Mouse (Mus musculus) testis, adult 2 months (tissue): ENCODE results near the gene Ywhab.

Experiments
- CTCF ChIP-seq: fragments of 200-500 bp; IDR thresholded peaks from 2 replicates; pipeline ENCODE4 v1.5.1; 2012; ENCODE audit warnings: low read depth, mild to moderate bottlenecking, inconsistent platforms, low read length, moderate library complexity; ENCODE audit not compliant: control insufficient read depth, insufficient read depth, insufficient replicate concordance
- POLR2A ChIP-seq: fragments of 200-500 bp; IDR thresholded peaks from 2 replicates; pipeline ENCODE4 v1.6.1; 2012; ENCODE audit warnings: low read depth, mild to moderate bottlenecking, inconsistent platforms, low read length, moderate library complexity; ENCODE audit not compliant: control insufficient read depth

GRCm38 (mm10) chr2:164032973-164033372 lies 38.2 kb downstream of the Ywhab start:
- no peak; the same call in 1 of the 2 replicates for TF ChIP-seq CTCF
- TF ChIP-seq POLR2A = no peak
